Mouse (Mus musculus) gonadal fat pad, adult 2 months (tissue): ENCODE measurements around the gene Rad23a. TPM values are rescaled to one million over a fixed set of nuclear protein-coding genes. Genes with fewer than 3 reads are reported as not detected.
"Not testable (repeated sequence)": the region's sequence is repeated elsewhere in the genome, so short reads cannot be mapped to it uniquely, and the experiment has no call there.

Experiments used
- DNase-seq: peaks from one replicate; pipeline ENCODE4 v3.0.0-alpha.2; 2012; ENCODE audit warnings: low read depth
- polyA plus RNA-seq: library from polyadenylated mRNA; depleted of rRNA; stranded (reverse); fragments of >200 nt; gene quantifications from 2 replicates; pipeline ENCODE4 v1.2.3, GENCODE M21; 2012

The Rad23a gene
- polyA plus RNA-seq, 1 experiment: 88.9 TPM

DNA sequence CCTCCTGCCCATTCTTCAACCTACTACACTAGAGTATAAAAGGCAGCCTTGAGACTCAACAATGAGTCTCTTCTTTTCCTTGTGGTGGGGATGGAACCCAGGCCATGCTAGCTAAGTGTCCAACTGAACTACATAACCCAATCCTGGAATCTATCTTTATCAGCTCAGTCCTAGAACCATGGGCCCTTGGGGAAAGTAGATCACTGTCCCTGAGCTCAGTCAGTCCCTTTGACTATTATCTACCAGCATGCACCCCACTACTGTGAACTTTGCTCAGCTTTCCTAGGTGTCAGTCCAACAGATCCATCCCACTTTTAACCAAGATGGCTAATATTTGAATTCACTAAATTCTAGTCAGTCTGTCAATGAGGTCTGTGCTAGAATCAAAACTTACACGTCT, 1.0 kb upstream of the Rad23a start:
- no peak for DNase-seq

DNA sequence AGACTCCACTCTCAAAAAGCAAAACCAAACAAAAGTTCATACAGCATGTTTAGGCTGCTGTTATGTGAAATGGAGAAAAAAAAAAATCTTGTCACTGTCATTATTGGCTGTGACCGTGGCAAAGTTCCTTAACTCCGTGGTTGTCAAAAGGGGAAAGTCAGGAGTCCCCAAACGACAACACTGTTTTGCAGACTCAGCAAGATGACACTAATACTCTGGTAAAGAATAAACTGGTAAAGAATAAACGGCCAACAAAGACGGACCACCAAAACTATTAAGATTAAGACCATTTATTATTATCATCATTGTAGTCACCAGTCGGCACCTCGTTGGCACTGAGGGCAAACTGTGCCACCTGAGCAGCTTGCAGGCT, 604 bp downstream of the Rad23a start:
- no peak for DNase-seq

DNA sequence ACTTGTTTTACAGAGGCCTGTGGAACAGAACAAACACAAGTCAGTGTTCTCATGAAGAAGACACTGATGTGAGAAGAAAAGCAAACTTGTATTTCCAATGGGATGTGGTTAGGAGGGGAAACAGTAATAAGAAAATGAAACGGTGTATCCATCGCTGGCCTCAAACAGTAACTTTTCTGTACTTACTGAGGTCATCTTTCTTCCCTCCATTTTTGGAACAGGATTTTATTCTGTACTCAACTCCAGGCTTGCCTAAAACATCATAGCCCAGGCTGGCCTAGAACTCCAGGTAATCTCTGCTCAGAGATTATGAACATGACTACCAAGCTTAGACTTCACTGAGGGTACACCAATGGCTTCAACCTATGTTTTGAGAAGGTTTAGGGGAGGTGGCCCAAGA, 1.1 kb downstream of the Rad23a start:
- no peak for DNase-seq

DNA sequence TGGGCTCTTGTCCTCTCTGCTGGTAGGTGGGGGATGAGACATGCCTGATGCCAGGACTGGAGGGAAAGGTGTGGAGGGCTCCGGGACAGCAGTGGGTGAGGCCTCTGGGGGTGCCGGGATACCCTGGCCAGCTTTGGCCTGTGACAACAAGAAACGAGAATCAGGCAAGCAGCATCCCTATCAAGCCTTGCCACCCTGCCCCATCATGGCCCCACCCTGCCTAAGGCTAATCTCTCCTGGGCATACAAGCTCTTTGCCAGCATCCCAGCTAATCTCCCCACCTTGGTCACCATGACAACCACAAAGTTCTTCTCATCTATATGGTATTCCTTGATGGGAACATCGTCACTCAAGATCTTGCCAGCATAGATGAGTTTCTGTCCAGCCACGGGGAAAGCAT, 2.0 kb downstream of the Rad23a start:
- DNase-seq: no peak

DNA sequence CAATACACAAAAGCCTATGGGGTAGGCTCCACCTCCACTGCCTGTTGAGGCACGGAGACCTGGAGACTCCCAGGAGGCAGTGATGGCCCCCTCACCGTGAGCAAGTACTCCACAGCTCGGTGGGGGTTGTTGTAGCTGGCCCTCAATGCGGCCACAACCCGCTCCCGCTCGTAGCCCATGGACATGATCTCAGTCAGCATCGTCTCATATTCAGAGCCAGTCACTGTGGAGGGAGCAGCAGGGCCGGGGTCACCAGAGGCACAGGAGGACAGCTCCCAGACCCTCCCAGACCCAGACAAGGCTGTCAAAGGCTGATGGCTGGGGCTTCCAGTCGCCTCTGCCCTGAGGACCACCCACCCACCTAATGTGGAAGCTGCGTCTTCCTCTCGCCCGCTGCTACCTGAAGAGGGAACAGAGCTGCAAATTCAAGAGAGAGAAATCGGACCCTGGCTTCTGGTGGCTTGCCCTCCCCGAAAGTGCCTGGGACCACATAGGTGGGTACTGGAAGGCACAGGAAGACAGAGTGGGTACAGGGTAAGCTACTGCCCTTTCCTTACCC, 2.5 kb downstream of the Rad23a start:
- no peak for DNase-seq

DNA sequence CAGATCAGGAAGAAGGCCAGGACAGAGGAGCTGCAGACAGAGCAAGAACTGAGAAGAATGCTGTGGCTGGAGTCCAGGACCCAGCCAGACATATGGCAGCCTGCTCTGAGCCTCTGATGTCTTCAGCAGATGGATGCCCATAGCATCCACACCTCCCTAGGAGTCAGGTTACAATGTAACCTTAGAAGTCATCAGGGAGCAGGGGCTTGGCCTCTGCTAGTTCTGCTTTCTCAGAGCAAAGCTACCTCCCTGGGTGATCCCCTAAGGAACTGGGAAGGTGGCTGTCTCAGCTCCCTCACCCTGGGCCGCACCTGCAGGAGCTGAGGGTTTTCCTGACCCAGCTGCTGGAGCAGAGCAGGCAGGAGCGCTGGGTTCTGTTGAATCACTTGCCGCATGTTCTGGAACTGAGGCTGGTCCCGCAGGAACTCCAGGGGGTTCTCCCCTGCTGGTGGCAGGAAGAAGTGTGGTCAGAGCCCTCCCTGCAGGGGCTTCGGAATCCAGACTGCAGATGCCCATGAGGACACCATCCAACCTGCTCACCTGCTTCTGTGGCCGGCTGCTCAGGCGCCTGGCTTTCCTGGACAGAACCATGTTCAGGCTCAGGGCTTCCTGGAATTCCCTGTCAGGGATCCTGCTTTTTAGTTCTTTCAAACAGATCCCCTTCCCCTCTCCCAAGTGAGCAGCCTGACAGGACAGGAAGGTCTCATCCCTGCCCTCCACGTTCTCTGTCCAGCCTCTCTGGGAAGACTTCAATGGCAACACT, 3.1 kb downstream of the Rad23a start:
- DNase-seq: no peak

DNA sequence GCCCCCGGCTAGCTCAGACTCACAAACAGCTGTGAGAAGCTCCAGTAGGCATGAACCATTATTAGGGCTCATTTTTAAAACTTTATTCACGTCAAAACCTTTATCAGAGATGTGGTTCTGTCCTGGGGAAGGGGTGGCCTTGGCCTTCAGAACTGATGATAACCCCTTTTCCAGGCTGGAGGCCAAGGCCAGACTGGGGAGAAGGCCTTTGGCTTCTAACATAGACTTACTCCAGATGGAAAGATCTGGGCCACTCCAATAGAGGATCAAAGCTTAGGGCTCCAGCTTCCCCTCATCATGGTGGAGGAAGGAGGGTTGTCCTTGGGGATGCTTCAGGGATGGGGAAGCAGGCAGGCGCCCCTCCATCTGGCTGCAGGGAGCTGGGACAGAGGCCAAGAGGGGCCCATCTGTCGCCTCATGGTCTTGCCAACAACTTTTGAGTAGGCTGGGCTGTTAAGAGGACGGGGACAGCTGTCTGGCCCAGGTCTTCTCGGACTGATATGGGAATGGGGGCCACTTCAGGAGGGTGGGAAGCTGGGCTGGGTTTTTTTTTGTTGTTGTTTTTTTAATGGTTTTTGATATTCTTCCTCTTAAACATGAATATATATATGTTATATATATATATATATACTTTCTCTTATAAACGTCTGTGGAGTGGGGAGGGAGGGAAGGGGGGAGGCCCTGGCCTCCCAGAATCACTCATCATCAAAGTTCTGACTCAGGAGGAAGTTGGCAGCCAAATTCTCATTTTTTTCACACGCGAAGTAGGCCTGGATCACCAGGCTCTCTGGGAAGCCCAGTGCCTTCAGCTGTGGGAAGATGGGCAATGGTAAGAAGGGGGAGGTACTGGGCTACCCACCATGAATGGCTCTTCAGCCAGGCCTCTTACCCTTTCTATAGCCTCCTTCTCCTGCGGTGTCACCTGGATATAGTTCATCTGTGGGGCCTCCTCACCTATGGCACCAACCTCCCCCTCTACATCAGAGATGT, 5.3 kb downstream of the Rad23a start:
- no peak for DNase-seq

DNA sequence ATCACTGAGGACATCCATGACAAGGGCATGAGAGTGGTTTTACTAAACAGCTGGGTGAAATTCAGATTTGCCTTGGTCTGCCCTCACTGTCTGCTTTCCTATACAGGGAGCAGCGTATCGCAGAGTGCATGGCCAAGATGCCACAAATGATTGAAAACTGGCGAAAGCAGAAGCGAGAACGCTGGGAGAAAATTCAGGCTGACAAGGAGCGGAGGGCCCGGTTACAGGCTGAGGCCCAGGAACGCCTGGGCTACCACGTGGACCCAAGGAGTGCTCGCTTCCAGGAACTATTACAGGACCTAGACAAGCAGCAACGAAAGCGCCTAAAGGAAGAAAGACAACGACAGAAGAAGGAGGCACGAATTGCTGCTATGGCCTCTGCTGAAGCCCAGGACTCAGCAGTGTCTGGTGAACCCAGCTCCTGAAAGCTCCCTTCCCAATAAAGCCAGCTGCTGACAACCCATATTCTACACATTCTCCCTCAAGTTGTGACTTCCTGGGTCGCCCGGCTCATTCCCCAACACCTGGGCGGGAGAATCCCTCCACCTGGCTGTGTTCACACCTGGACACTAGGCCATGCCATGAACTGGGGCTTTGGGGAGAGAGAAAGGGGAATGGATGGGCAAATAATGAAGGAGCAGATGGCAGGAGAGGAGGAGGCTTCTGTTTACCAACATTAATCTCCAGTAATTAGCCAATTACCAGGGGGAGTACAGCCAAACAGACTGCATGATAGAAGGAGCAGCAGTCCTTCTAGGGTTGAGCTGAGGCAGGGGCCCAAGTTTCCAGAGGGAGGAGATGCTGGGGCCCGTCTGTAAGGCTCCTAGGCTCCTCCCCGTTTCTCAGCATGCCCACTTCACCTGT, 6.2 kb downstream of the Rad23a start:
- no peak for DNase-seq

DNA sequence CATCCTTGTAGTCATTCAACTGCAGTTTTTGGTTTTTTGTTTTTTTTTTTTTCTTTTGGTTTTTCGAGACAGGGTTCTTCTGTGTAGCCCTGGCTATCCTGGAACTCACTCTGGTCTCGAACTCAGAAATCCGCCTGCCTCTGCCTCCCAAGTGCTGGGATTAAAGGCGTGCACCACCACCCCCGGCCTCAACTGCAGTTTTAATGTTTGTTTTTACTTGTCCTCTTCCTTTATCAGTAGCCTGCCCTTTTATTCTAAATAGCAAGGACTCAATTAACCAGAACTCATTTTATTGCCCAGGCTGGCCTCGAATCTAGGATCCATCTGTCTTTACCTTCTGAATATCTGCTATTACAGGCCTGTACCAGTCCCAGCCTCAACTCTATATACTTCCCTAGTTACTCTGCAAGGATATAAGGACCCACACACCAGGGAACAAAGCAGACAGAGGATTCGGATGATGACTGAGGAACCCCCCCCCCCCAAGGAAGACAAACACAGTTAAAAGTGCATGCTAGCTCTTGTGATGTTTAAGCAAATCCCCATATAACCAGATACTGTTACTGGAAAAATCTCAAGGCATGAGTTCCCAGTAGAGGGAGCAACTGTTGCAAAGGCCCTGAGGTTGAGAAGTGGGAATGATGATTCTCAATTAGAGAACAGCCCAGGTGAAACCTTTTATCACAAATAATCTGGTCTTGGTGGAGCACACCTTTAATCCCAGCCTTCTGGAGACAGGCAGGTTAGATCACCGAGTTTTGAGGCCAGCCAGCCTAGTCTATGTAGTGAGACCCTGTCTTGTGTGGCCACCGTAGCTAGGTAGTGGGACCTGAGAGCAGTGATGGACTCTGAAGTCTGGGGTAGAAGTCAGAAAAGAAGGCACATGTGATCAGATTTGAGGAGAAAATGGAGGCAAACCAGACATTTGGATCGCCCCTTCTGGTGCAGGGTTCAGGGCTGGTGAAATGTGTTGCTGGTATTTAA, 7.4 kb downstream of the Rad23a start:
- DNase-seq: no peak

DNA sequence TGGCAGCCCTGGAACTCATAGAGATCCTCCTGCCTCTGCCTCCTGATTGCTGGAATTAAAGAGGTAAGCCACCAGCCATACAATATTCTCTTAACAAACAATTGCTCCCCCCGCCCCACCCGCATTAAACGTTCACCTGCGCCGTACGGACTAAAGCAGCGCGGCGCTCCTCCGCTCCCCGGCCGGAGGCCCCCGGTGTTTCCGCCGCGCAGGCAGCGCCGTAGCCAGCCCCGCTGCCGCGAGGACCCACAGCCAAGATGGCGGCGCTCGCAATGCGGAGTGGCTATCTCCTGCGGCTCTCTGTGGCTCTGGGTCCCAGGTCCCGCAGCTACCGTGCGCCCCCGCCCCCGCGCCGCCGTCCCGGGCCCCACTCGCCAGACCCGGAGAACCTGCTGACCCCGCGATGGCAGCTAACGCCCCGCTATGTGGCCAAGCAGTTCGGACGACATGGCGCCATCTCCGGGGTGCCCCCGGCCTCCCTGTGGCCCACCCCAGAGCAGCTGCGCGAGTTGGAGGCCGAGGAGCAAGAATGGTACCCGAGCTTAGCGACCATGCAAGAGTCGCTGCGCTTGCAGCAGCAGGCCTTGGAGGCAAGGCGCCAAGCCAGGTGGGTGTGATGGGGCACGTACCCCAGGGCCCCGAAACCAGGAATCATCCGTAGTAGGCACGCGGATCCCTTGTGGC, 8.3 kb downstream of the Rad23a start:
- no peak for DNase-seq

DNA sequence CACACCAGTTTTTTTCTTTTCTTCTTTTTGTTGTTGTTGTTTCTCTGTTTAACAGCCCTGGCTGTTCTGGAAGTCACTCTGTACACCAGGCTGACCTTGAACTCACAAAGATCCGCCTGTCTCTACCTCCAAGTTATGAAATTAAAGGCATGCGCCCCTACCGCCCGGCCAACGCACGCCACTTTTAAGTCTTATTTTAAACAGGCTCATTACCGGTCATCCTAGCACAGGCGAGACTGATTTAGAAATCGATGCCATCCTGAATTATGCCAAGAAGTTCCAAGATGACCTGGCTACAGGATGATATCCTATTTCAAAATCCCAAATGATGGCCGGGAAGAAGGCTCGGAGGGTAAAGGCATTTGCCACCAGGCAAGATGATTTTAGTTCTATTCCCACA, 9.0 kb downstream of the Rad23a start, which contains the start of gene Gadd45gip1:
Gadd45gip1 (plus strand) TSS at position 33 of the 400 bp plus-strand sequence.
- DNase-seq: no peak

DNA sequence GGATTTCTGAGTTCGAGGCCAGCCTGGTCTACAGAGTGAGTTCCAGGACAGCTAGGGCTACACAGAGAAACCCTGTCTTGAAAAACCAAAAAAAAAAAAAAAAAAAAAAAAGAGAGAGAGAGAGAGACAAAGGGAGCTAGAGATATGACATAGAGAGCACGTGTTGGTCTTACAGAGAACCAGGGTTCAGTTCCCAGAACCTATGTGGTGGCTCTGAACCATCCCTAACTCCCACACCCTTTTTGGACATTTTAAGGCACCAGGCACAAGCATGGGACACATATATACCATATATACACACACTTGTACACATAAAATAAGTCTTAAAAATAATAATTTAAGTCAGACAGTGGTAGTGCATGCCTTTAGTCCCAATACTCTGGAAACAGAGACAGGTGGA, 13.9 kb downstream of the Rad23a start:
- DNase-seq: not testable (repeated sequence)

DNA sequence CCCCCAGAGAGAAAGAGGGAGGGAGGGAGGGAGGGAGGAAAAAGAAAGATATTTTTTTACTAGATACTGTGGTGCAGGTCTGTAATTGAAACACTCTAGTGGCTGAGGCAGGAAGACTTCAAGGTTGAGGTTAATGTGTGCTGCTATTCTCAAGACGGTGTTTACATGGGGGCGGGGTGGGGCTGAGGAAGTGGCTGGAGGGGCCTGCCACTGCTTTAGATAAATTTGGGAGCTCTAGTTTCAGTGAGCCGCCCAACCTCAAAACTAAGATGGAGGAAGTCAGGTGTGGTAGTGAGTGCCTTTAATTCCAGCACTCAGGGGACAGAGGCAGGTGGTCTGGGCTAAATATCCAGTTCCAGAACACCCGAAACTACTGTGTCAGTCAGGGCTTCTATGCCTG, 14.8 kb downstream of the Rad23a start:
- DNase-seq: no peak

DNA sequence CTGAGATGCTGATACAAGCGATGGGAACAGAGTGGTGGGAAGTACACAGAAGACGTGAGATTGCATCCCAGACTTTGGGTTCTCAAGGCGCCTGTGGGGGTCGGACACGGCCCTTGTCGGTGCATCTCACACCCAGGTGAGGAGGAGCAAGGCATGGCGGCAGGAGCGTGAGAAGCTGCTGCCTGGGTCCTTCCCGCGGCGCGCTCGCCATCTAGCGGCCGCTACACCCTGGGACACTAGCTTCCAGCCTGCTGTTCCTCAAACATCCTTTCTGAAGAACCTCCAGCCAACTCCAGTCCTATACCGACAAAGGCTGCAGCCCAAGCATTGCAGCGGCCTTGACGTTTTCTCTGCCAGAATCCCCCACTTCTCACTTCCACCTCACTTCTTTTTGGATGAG, 16.8 kb downstream of the Rad23a start:
- DNase-seq: no peak

DNA sequence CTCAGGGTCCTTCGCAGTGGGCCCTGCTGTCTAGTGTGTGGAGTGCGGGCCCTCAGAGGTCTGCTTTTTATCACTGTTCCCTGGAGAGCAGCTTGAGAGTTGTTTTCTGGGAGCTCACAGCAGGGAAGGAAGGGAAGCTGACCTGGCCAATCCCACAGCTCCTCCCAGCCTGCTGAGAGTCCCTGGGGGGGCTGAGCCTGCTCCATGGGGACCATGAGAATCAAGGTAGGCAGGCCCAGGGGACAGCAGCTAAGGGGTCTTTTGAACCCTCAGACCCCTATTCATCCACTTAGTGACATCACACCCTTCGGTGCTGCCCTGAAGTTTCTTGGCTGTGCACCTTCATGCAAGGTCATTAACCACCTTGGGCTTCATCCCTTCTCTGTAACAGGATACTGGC, 17.7 kb downstream of the Rad23a start, which contains the start of gene Dand5:
Dand5 (minus strand) TSS at position 101 of the 400 bp plus-strand sequence.
- no peak for DNase-seq

DNA sequence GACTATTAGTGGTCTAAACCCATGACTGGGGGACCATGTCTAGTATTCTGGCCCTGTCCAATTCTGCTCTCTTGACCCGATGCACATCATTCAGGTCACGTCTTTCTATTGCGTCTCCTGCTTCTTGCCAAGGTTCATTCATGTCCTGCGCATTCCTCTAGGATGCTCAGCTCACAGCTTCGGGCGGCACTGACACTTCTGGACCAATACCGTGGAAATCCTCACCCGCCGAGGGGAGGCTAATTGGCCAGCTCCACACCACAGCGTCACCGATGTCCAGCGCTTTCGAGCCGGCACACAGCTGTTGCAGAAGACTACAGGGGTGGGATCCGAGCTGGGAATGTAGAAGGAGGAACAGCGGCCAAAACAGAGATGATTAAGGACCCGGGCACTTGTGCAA, 24.3 kb downstream of the Rad23a start:
- DNase-seq: no peak

DNA sequence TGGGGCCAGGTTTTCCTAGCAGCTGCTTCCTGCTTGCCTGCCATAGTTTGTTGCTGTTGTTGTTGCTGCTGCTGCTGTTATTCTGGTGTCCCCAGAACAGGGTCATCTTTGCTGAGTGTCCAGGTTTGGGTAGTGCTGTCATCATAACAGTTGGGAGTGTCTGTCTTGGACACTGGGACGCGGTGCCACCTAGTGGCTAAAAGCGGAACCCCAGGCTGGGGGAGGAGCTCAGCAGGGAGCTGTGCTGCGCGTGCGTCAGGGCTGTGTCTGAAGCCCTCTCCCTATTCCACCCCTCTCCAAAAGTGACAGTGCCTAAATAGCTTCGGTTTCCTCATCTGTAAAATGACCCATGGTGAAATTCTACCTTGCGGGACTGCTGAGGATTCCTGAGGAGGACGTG, 24.9 kb downstream of the Rad23a start:
- DNase-seq: no peak

DNA sequence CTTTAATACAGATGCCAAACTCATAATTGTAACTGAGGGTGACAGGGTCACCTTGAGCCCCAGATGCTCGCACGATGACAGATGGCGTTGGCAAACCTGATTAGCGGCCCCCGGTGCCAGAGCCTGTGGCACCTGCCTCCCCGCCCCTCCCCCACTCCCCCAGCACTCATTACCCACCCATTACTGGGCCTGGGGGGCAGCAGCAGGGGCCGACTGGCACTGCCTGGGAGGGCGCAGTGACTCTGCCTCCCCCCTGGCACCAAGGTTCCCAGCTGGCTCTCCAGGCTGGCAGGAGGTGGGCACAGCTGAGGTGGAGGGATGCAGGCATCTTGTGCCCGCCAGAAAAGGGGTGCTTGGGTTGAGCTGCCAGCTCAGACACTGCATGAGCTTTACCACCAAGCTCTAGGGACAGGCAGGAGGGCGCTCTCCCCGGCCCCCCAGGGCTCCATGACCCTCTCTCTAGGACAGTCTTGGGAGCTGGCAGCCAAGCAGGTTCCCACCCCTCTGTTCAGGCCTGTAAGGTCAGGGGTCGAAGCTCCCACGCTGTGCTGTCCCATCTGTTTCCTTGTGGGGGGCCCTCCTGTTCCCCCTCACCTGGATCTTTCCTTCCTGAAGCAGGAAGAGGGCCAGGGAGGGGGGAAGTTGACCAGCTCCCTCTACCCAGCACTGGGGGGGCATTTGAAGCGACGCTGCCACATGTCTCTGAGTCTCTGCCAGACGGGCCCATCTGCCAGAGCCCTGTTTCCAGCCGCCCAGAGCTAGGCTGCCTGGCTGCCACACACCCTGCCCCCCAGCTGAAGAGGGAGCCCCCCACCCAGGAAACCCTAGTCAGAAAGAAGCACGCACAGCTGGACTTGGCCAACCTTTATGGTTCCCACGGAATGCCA, 25.7 kb downstream of the Rad23a start:
- no peak for DNase-seq

DNA sequence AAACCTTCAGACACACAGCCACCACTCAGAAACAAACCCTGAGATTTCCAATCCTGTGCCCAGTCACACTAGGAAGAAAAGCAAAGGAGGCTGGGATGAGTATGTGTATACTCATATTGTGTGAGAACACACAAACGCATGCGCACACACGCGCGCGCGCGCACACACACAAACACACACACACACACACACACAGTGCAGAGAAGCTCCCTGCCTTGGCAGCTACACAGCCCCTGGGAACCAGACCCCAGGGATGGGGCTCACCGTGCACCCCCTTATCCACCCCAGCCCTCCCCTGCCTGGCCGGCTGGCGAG, 26.3 kb downstream of the Rad23a start:
- no peak for DNase-seq
